ENCODE assay signal across 15 mouse cellular contexts in the genomic region with DNA sequence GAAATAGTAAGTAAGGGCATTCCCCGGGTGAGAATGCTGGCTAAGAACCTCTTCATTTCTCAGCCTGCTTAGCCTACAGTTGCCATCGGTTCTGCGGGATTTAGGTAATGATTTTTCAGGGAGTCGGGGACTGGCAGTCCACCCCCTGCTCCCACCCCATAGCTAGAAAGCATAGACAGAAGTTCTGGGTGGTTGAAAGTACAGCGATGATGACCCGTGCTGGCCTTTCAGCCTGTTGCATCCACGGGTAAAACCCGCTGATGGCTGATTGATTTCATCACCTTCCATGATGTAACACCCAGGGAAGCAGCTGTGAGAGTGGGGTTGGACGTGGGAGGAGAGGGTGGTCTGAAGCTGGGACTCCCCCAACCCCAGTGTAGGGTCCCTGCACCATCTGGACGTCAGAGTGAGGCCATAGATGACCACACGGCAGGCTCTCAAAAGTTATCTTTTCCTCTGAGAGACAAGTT. TPM values are rescaled to one million over a fixed set of nuclear protein-coding genes. Genes with fewer than 3 reads are reported as not detected.
DNase-seq lines count a peak whose midpoint lies in the region; ATAC-seq and TF ChIP-seq lines count a peak whose summit lies in the region.
"Had no signal": no experiment of that assay in that cellular context is flagged by ENCODE, and none has a peak within 500 bp of the region (broad histone marks: within the 10 kb centered on the region; RNA-seq: fewer than 3 reads in every experiment).

A gene (minus strand): TSS at position 51 of the 470 bp plus-strand sequence.

- H3K36me3 ChIP-seq in heart, embryonic 10.5 days, result no peaks in the 10 kb centered on the region
- H3K36me3 ChIP-seq in limb, embryonic 12.5 days, result no peaks in the 10 kb centered on the region
- H3K36me3 ChIP-seq in limb, embryonic 10.5 days, result no peaks in the 10 kb centered on the region
- no peaks in the 10 kb centered on the region for H3K36me3 ChIP-seq in ES-Bruce4 (ENCODE audit: control insufficient read depth, insufficient read depth, low read length, poor library complexity, severe bottlenecking)
- H3K36me3 ChIP-seq in liver, postnatal 0 days (replicated peaks; ENCODE audit: insufficient read depth, low read length), result no peaks in the 10 kb centered on the region
- H3K36me3 ChIP-seq: hindbrain, embryonic 15.5 days; limb, embryonic 15.5 days had no signal

- TF ChIP-seq EP300 in ES-Bruce4 (IDR thresholded peaks at IDR 0.05; ENCODE audit: insufficient read depth, low read depth, low read length), result no peak
- TF ChIP-seq EP300 in liver, postnatal 0 days (IDR thresholded peaks at IDR 0.05; ENCODE audit: low read depth), result no peak

- TF ChIP-seq CTCF in ES-Bruce4 (IDR thresholded peaks at IDR 0.05; ENCODE audit: low read depth, low read length), result no peak
- TF ChIP-seq CTCF in liver, postnatal 0 days (IDR thresholded peaks at IDR 0.05; ENCODE audit: low read depth), result no peak

- ATAC-seq in limb, embryonic 12.5 days (ENCODE audit: insufficient number of reproducible peaks, insufficient read depth, low FRiP score, low TSS enrichment, low read depth), result no peak
- ATAC-seq in liver, postnatal 0 days, result no peak

- H3K9ac ChIP-seq in limb, embryonic 12.5 days (replicated peaks), result no peak within 1 kb of the TSS
- H3K9ac ChIP-seq in ES-Bruce4 (ENCODE audit: low read depth, poor library complexity, severe bottlenecking), result peak within 1 kb of the TSS; percentile 9; the same call in 1 of the 2 replicates
- H3K9ac ChIP-seq in liver, postnatal 0 days (replicated peaks), result peak within 1 kb of the TSS; percentile 38; the same call in 1 of the 2 replicates
- H3K9ac ChIP-seq: hindbrain, embryonic 15.5 days; limb, embryonic 15.5 days had no signal

- no peak within 1 kb of the TSS for H3K4me2 ChIP-seq in limb, embryonic 12.5 days
- H3K4me2 ChIP-seq in liver, postnatal 0 days (ENCODE audit: low read depth, low read length), result peak within 1 kb of the TSS; percentile 13; the same call in 1 of the 2 replicates
- H3K4me2 ChIP-seq: hindbrain, embryonic 15.5 days; limb, embryonic 15.5 days; midbrain, embryonic 11.5 days had no signal

- no peaks in the 10 kb centered on the region for H3K27me3 ChIP-seq in heart, embryonic 10.5 days (ENCODE audit: insufficient read depth, poor library complexity, severe bottlenecking)
- H3K27me3 ChIP-seq in limb, embryonic 12.5 days, result no peaks in the 10 kb centered on the region
- H3K27me3 ChIP-seq in limb, embryonic 10.5 days (ENCODE audit: low read depth, poor library complexity, severe bottlenecking), result no peaks in the 10 kb centered on the region
- no peaks in the 10 kb centered on the region for H3K27me3 ChIP-seq in ES-Bruce4 (ENCODE audit: control insufficient read depth, insufficient read depth, low read length, poor library complexity, severe bottlenecking)
- no peaks in the 10 kb centered on the region for H3K27me3 ChIP-seq in liver, postnatal 0 days (ENCODE audit: insufficient read depth, low read length)
- H3K27me3 ChIP-seq: hindbrain, embryonic 15.5 days; limb, embryonic 15.5 days had no signal

- TF ChIP-seq POLR2A in ES-Bruce4 (IDR thresholded peaks at IDR 0.05; ENCODE audit: insufficient read depth, low read length), result no peak

- no peak within 1 kb of the TSS for H3K4me3 ChIP-seq in heart, embryonic 10.5 days
- H3K4me3 ChIP-seq in limb, embryonic 12.5 days (replicated peaks), result no peak within 1 kb of the TSS
- no peak within 1 kb of the TSS for H3K4me3 ChIP-seq in limb, embryonic 10.5 days
- peak within 1 kb of the TSS; percentile 34 for H3K4me3 ChIP-seq in ES-Bruce4 (ENCODE audit: low read depth, low read length)
- H3K4me3 ChIP-seq in liver, postnatal 0 days (ENCODE audit: low read depth, low read length), result no peak within 1 kb of the TSS
- H3K4me3 ChIP-seq: hindbrain, embryonic 15.5 days; limb, embryonic 15.5 days had no signal

- H3K9me3 ChIP-seq in heart, embryonic 10.5 days, result no peaks in the 10 kb centered on the region
- no peaks in the 10 kb centered on the region for H3K9me3 ChIP-seq in limb, embryonic 12.5 days
- no peaks in the 10 kb centered on the region for H3K9me3 ChIP-seq in limb, embryonic 10.5 days (replicated peaks)
- no peaks in the 10 kb centered on the region for H3K9me3 ChIP-seq in ES-Bruce4 (replicated peaks; ENCODE audit: control insufficient read depth, insufficient read depth, low read length, poor library complexity, severe bottlenecking)
- no peaks in the 10 kb centered on the region for H3K9me3 ChIP-seq in liver, postnatal 0 days (ENCODE audit: low read length)
- H3K9me3 ChIP-seq: hindbrain, embryonic 15.5 days; limb, embryonic 15.5 days had no signal

- H3K4me1 ChIP-seq in heart, embryonic 10.5 days, result peaks cover 12% of the 10 kb centered on the region
- H3K4me1 ChIP-seq in limb, embryonic 12.5 days (replicated peaks), result peaks cover 11% of the 10 kb centered on the region
- peaks cover 8% of the 10 kb centered on the region for H3K4me1 ChIP-seq in limb, embryonic 10.5 days
- no peaks in the 10 kb centered on the region for H3K4me1 ChIP-seq in ES-Bruce4 (ENCODE audit: control insufficient read depth, insufficient read depth, low read length)
- H3K4me1 ChIP-seq in liver, postnatal 0 days (ENCODE audit: insufficient read depth), result peaks cover 25% of the 10 kb centered on the region

- peak within 1 kb of the TSS; percentile 17 for H3K27ac ChIP-seq in heart, embryonic 10.5 days
- H3K27ac ChIP-seq in limb, embryonic 12.5 days, result peak within 1 kb of the TSS; percentile 60; the same call in 1 of the 2 replicates
- no peak within 1 kb of the TSS for H3K27ac ChIP-seq in limb, embryonic 10.5 days
- no peak within 1 kb of the TSS for H3K27ac ChIP-seq in ES-Bruce4 (ENCODE audit: insufficient read depth, low read length)
- H3K27ac ChIP-seq in liver, postnatal 0 days (ENCODE audit: low read depth), result peak within 1 kb of the TSS; percentile 39; the same call in 1 of the 2 replicates
- H3K27ac ChIP-seq: hindbrain, embryonic 15.5 days; limb, embryonic 15.5 days had no signal

- WGBS in heart, embryonic 10.5 days, result 76% methylated on average over 11 of the region's 11 CpGs
- WGBS in limb, embryonic 12.5 days, result 82% methylated on average over 11 of the region's 11 CpGs
- 85% methylated on average over 11 of the region's 11 CpGs for WGBS in limb, embryonic 10.5 days
- 47% methylated on average over 11 of the region's 11 CpGs for WGBS in liver, postnatal 0 days (ENCODE audit: insufficient replicate concordance)

- no peak for DNase-seq in heart, embryonic 10.5 days (ENCODE audit: low spot score)
- no peak for DNase-seq in heart, adult 8-10 months (ENCODE audit: low spot score)
- DNase-seq in limb, embryonic 10.5 days (ENCODE audit: low spot score), result no peak
- DNase-seq in liver, postnatal 0 days, result no peak
- DNase-seq in layer of hippocampus, postnatal 10 days (ENCODE audit: low spot score in 2 of 2), result no peak
- no peak for DNase-seq in frontal cortex, adult 2 months (ENCODE audit: extremely low spot score in 1 of 2, low spot score in 1 of 2)
- DNase-seq: cerebellum, adult 11 months; embryo, embryonic 11 days; kidney, postnatal 10 days had no signal

RNA-seq across cellular contexts. Expression of the gene that starts here (rescaled TPM):
- 0.25 and 0.48 TPM in 2 replicates for polyA plus RNA-seq in heart, embryonic 10.5 days (2016; fragmentation: Nextera tagmentation; extraction: Ambion mirVana)
- total RNA-seq in heart, adult 8-10 months (2022), result under 1 TPM in 1 of 4 experiments, not detected in 3; 0.38 TPM
- polyA plus RNA-seq in limb, embryonic 12.5 days (2016; fragmentation: Nextera tagmentation; extraction: Ambion mirVana), result 0.20 TPM in 2 replicates
- not detected in 2 replicates for polyA plus RNA-seq in limb, embryonic 10.5 days (2016; fragmentation: Nextera tagmentation; extraction: Ambion mirVana)
- 4.7 and 5.7 TPM in 2 replicates for polyA plus RNA-seq in ES-Bruce4 (2011; ENCODE audit: insufficient read depth, insufficient read length, low read depth, missing spikeins)
- not detected in 2 replicates for polyA plus RNA-seq in liver, postnatal 0 days (2015; fragmentation: Nextera tagmentation; extraction: Ambion mirVana)
- total RNA-seq in layer of hippocampus, postnatal 10 days (2021), result under 1 TPM in 1 of 2 experiments, not detected in 1; 0.85 TPM
- 0.34 TPM in 2 replicates for polyA plus RNA-seq in frontal cortex, adult 2 months (2012; rRNA removed)
- total RNA-seq: gastrocnemius, adult 8-10 months had no signal
- polyA plus RNA-seq: midbrain, embryonic 11.5 days had no signal

Comparison
In these comparisons a context has a peak if more than half of its experiments do, and no peak if none do; other contexts are left out.
1. H3K27ac ChIP-seq: peak in heart, embryonic 10.5 days (single experiment), limb, embryonic 12.5 days (single experiment) and liver, postnatal 0 days (single experiment); none in limb, embryonic 10.5 days (single experiment) and ES-Bruce4 (single experiment).